Comparison of ENCODE assay signal across 8 mouse cellular contexts in genomic region chr17:85688236-85688910, GRCm38 (mm10). TPM values are rescaled to one million over a fixed set of nuclear protein-coding genes. Genes with fewer than 3 reads are reported as not detected.
A peak's percentile ranks its signal among the peaks of the same experiment; 100 is the strongest.
DNase-seq lines count a peak whose midpoint lies in the region; ATAC-seq lines count a peak whose summit lies in the region.

Six2 (minus strand) TSS chr17:85688274.

- under 1% methylated on average over 55 of the region's 55 CpGs for WGBS in forebrain, embryonic 13.5 days
- WGBS in liver, embryonic 15.5 days (ENCODE audit: insufficient replicate concordance) = under 1% methylated on average over 55 of the region's 55 CpGs
- under 1% methylated on average over 51 of the region's 55 CpGs for WGBS in neural tube, embryonic 15.5 days

- peaks cover 9% of the 10 kb centered on the region; the same call in 1 of the 2 replicates for H3K9me3 ChIP-seq in megakaryocyte, embryonic 14.5 days
- no peaks in the 10 kb centered on the region for H3K9me3 ChIP-seq in forebrain, embryonic 13.5 days (replicated peaks)
- no peaks in the 10 kb centered on the region for H3K9me3 ChIP-seq in liver, embryonic 15.5 days (replicated peaks)
- no peaks in the 10 kb centered on the region for H3K9me3 ChIP-seq in neural tube, embryonic 15.5 days (replicated peaks)

- peak within 1 kb of the TSS; percentile 88 for H3K4me3 ChIP-seq in megakaryocyte, embryonic 14.5 days (replicated peaks)
- H3K4me3 ChIP-seq in forebrain, embryonic 13.5 days = peak within 1 kb of the TSS; percentile 43
- peak within 1 kb of the TSS; percentile 26 for H3K4me3 ChIP-seq in liver, embryonic 15.5 days (replicated peaks)
- H3K4me3 ChIP-seq in neural tube, embryonic 15.5 days (replicated peaks) = peak within 1 kb of the TSS; percentile 31

- H3K36me3 ChIP-seq in megakaryocyte, embryonic 14.5 days (replicated peaks; ENCODE audit: low read length) = no peaks in the 10 kb centered on the region
- H3K36me3 ChIP-seq in forebrain, embryonic 13.5 days (ENCODE audit: poor library complexity, severe bottlenecking) = no peaks in the 10 kb centered on the region
- no peaks in the 10 kb centered on the region for H3K36me3 ChIP-seq in liver, embryonic 15.5 days (replicated peaks)
- H3K36me3 ChIP-seq in neural tube, embryonic 15.5 days = no peaks in the 10 kb centered on the region

- H3K9ac ChIP-seq in forebrain, embryonic 13.5 days = peak within 1 kb of the TSS; percentile 46
- no peak within 1 kb of the TSS for H3K9ac ChIP-seq in liver, embryonic 15.5 days
- no peak within 1 kb of the TSS; the same call in 1 of the 2 replicates for H3K9ac ChIP-seq in neural tube, embryonic 15.5 days (replicated peaks)

- H3K27me3 ChIP-seq in megakaryocyte, embryonic 14.5 days (replicated peaks) = peaks cover 98% of the 10 kb centered on the region
- H3K27me3 ChIP-seq in forebrain, embryonic 13.5 days = peaks cover 98% of the 10 kb centered on the region
- H3K27me3 ChIP-seq in liver, embryonic 15.5 days = peaks cover 100% of the 10 kb centered on the region
- peaks cover 92% of the 10 kb centered on the region for H3K27me3 ChIP-seq in neural tube, embryonic 15.5 days (replicated peaks)

- ATAC-seq in megakaryocyte, adult 5-6 weeks (ENCODE audit: poor library complexity, severe bottlenecking) = no peak
- peak; percentile 93 for ATAC-seq in forebrain, embryonic 13.5 days
- ATAC-seq in liver, embryonic 15.5 days (ENCODE audit: insufficient read depth) = no peak
- no peak for ATAC-seq in neural tube, embryonic 15.5 days (ENCODE audit: low FRiP score)

- DNase-seq in heart, postnatal 4 days = peak; percentile 74
- no peak for DNase-seq in T-cell, adult 2 months (ENCODE audit: low spot score)
- DNase-seq in frontal cortex, postnatal 14 days (ENCODE audit: low spot score in 2 of 2) = no peak

- peak within 1 kb of the TSS; percentile 75 for H3K4me2 ChIP-seq in forebrain, embryonic 13.5 days
- H3K4me2 ChIP-seq in liver, embryonic 15.5 days = peak within 1 kb of the TSS; percentile 56
- H3K4me2 ChIP-seq in neural tube, embryonic 15.5 days = peak within 1 kb of the TSS; percentile 70

- H3K27ac ChIP-seq in forebrain, embryonic 13.5 days = no peak within 1 kb of the TSS
- H3K27ac ChIP-seq in liver, embryonic 15.5 days (replicated peaks) = no peak within 1 kb of the TSS
- no peak within 1 kb of the TSS for H3K27ac ChIP-seq in neural tube, embryonic 15.5 days (replicated peaks)

- peaks cover 31% of the 10 kb centered on the region for H3K4me1 ChIP-seq in megakaryocyte, embryonic 14.5 days
- H3K4me1 ChIP-seq in forebrain, embryonic 13.5 days = peaks cover 22% of the 10 kb centered on the region
- H3K4me1 ChIP-seq in liver, embryonic 15.5 days (replicated peaks) = no peaks in the 10 kb centered on the region; the same call in 1 of the 2 replicates
- H3K4me1 ChIP-seq in neural tube, embryonic 15.5 days = peaks cover 26% of the 10 kb centered on the region

RNA-seq across cellular contexts. Expression of gene Six2, which starts in this region (rescaled TPM):
- polyA plus RNA-seq in megakaryocyte, embryonic 14.5 days (2012; ENCODE audit: insufficient read depth, low replicate concordance) = 1.6 TPM in 1 of 2 replicates, not detected in the other
- total RNA-seq in megakaryocyte, adult 5-6 weeks (2015) = not detected in 2 replicates
- not detected in 2 replicates for total RNA-seq in megakaryocyte, adult 5-6 weeks (2017)
- 0.37 and 0.74 TPM in 2 replicates for polyA plus RNA-seq in forebrain, embryonic 13.5 days (2015; fragmentation: Nextera tagmentation; extraction: Ambion mirVana)
- under 1 TPM; 0.45 to 0.83 TPM for total RNA-seq in heart, postnatal 4 days (2021)
- 0.07 TPM in 1 of 2 replicates, not detected in the other for polyA plus RNA-seq in liver, embryonic 15.5 days (2015; fragmentation: Nextera tagmentation; extraction: Ambion mirVana)
- polyA plus RNA-seq in neural tube, embryonic 15.5 days (2015; fragmentation: Nextera tagmentation; extraction: Ambion mirVana) = 1.3 TPM in 1 of 2 replicates, not detected in the other

Comparison
In these comparisons a context has a peak if more than half of its experiments do, and no peak if none do; other contexts are left out.
1. Peak in ATAC-seq, H3K4me3 ChIP-seq, H3K9ac ChIP-seq and H3K4me2 ChIP-seq in forebrain, embryonic 13.5 days; RNA of the gene not detected or under 1 TPM.
2. Peak in DNase-seq in heart, postnatal 4 days; RNA of the gene not detected or under 1 TPM.
3. H3K4me3 ChIP-seq: peak in every context shown above with its lines; median percentile 88 in megakaryocyte, embryonic 14.5 days; 43 in forebrain, embryonic 13.5 days; 31 in neural tube, embryonic 15.5 days; 26 in liver, embryonic 15.5 days.